Mouse (Mus musculus) T-helper 1 cell (primary cell): ENCODE measurements at regions not wholly inside any gene's neighbourhood (a gene's known extent, or its start where the extent isn't known, plus 50 kb on each side); places are given as distances from the start of the nearest gene placed in this dataset.
"Not testable (repeated sequence)": the region's sequence is repeated elsewhere in the genome, so short reads cannot be mapped to it uniquely, and the experiment has no call there.

Experiments
- in situ Hi-C: fragments of 300-600 bp; cut with MboI, MseI; formaldehyde crosslinking; loops from one replicate; pipeline ENCODE4 v1.15.1; 2025; ENCODE audit warnings: high pct_unique_total_duplicates

GRCm38 (mm10) chr9:25655767-25656513, 174.6 kb downstream of the Eepd1 start:
- in situ Hi-C loops, result no loop called here

- in situ Hi-C loops, result no loop called here
Observed at GRCm38 (mm10) chr9:25656534-25656933, 175.2 kb downstream of the Eepd1 start.

- in situ Hi-C loops, result no loop called here
Observed at GRCm38 (mm10) chr9:25683635-25684333, 202.4 kb downstream of the Eepd1 start.

DNA sequence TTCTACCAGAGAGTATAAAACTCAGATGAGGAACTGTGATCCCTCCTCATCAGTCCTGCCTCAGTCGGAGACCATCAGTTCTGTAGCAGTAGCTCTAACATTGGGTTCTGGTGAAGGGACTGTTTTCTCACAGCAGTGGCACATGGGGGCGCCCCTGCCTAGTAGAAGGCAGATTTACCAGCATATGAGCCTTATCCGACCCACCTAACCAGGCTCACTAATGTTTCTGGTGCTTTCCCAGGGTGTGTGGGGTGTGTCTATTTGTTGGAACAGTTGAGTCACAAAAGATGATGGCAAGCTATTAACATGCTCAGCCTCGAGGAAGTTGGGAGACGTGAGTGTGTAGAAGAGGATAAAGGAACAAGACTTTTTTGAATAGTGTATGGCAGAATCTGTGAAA, 212.3 kb downstream of the Eepd1 start:
- in situ Hi-C loops, result no loop called here

- in situ Hi-C loops, result no loop called here
Observed at GRCm38 (mm10) chr9:25695018-25695417, 213.7 kb downstream of the Eepd1 start.

- in situ Hi-C loops, result no loop called here
Observed at GRCm38 (mm10) chr9:25713636-25714035, 232.3 kb downstream of the Eepd1 start.

DNA sequence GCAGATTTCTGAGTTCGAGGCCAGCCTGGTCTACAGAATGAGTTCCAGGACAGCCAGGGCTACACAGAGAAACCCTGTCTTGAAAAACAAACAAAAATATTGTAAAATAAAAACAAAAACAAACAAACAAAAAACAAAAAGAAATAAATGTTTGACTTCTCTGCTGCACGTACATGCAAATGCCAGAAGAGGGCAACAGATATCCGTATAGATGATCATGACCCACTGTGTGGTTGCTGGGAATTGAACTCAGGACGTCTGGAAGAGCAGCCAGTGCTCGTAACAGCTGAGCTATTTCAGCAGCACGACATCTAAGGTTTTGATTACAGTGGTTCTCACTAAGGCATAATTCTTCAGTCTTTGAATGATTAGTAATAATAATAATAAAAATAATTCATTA, 262.8 kb downstream of the Eepd1 start:
- in situ Hi-C loops, result no loop called here

DNA sequence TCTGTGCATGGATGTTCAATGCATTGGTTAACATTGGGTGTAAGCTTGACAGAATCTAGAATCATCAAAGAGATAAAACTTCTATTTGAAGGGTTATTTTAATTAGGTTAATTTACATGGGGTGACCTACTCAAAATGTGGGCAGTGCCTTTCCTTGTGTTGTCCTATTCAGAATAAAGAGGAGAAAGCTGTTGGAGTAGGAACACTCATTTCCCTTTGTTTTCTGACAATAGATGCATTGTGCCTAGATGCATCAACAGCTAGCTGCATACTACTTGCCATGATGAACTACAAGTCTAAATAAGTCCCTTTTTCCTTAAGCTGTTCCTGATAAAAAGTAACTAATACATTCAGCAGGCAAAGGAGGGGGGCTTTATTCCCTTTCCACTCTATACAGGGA, 269.8 kb downstream of the Eepd1 start:
- in situ Hi-C loops, result no loop called here

GRCm38 (mm10) chr9:25773899-25774298, 292.6 kb downstream of the Eepd1 start:
- in situ Hi-C loops, result no loop called here

DNA sequence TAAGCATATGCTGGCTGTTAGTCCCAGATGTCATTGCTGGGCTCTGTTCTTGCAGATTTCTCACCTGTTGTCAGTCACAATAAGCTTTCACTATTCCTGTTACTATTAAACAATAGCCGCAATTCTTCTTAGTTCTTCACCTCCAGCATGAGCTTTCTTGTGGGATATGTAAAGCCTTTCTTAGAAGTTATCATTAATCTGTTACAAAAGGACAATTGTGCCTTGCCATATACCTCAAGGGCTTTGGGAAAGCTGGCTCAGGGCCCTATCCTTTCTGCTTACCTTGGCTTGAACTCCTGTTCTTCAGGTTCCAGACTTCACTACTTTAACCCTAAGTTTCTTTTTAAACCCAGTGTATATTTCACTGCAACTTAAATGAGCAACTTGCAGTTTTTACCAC, 301.3 kb downstream of the Eepd1 start:
- in situ Hi-C loops, result no loop called here

GRCm38 (mm10) chr9:25795142-25795910, 314.0 kb downstream of the Eepd1 start:
- in situ Hi-C loops, result no loop called here

DNA sequence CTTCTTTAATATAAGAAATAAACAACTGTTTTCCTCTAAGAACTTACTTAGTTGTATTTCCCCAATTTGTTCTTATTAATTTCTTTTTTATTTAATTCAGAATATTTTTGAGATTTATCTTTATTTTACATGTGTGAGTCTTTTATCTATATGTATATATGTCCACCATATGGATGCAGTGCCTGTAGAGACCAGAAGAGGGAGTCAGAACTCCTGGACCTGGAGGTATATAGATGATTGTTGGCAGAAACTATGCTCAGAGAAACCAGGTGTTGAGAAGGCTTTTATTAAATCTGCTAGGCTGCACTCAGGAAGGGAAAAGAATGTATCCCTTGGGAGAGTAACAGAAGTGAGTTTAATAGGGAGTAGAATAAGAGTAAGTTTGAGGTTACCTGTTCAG, 328.2 kb downstream of the Eepd1 start:
- in situ Hi-C loops, result loop anchor here (10.0 kb wide), 1 partner anchor 1385 kb away; no protein-coding TSS in a partner anchor

DNA sequence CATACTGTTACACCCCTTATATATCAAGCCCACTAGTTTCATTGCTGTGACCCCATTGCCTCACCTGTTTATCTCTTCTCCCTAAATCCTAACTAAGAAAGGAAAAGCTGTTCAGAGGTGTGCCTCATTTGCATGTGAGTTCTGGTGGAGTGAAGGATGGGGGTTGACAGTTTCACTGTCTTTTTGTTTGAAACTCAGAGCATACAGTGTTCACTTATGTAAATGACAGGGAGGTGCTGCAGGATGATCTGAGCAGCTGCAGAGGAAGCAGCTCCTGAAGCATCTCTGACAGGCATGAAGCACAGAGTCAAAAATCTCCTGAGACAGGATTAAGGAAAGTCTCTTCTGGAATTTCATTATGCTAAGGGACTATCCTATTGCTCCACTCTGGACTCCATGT, 351.9 kb downstream of the Eepd1 start:
- in situ Hi-C loops, result no loop called here

DNA sequence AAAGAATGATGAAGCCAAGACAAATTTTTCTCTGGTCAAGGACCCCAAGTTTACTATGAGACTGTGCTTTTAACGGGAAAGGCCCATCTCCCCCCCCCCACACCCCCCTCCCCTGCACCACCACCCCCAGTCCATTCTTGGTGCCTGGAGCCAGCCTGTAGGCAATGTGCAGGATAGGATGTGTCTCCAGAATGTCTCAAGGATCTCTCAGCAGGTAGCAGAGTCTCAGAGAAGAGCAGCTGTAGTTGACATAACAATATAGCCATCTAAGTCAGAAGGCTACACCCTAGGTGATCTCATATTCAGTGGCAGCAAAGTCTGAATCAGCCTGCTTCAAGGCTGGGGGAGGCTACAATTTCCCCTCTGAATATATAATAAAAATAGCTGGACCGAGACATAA, 368.6 kb downstream of the Eepd1 start:
- in situ Hi-C loops, result not testable (repeated sequence)

GRCm38 (mm10) chr9:25850608-25851007, 369.3 kb downstream of the Eepd1 start:
- in situ Hi-C loops, result not testable (repeated sequence)

- in situ Hi-C loops, result no loop called here
Observed at GRCm38 (mm10) chr9:25854545-25854944, 373.2 kb downstream of the Eepd1 start.

DNA sequence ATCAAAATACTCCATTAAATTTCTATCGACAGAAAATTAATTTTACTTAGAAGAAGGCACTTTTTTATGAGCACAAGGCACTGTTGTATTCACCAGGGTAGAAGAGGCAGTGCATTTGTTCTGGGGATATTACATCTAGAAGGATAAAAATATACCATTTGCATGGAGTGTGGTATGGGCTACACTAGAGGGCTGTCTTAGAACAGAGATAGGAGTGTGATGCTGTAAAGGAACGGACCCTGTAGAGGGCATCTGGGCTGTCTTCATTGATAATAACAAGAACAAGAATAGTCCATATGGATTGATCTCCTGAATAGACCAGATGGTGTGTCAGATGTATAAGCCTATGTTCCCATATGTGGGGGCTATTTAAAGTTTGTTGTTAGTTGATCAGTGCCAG, 388.9 kb downstream of the Eepd1 start:
- in situ Hi-C loops, result no loop called here

DNA sequence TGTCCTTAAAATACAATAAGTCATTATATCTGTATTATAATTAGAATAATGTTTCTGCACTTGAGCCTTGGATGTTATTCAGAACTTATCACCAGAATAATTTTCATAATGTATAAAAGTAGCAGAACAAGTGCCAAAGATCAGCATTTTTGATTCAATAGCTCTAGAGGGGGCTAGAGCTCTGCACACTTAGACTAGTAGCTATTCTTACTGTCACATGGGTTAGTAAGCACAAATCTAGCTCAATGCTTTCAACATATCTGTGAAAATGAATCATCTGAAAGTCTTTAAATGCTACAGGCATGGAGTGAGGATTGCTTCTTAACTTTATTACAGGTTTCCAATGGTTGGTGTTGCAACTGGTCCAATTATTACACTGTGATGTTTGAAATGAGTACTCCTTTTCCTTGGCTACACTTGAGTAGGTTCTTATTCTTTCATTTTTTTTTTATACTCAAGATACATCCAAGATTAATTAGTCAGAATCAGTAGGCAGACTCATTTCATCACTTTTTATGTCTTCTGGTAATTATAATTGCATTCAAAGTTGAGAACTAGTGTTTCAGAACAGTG, 415.1 kb downstream of the Eepd1 start:
- in situ Hi-C loops, result no loop called here
